Mouse (Mus musculus): ENCODE results near the gene 4930469K13Rik. TPM values are rescaled to one million over a fixed set of nuclear protein-coding genes. Genes with fewer than 3 reads are reported as not detected.

The 4930469K13Rik gene
- total and polyA plus RNA-seq, 3 experiments = 0.23 to 0.29 TPM; not detected in 1

DNA sequence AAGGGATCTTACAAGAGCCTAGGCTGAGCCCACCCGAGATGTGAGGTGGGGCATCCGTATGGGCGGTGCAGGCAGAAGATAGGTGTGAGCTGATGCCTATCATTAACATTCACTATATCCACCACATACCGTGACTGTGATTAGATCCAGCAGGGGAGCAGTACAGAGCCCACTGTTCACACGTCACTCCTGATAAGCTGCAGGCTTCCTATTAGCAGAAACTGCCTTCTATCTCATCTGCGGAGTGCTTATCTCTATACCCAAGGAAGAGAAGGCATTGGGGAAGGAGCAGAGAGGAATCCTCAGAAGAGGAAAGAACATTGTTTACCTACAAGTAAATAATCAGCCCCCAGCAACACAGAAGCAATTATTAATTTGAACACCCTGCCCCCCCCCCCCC, 36.6 kb downstream of the 4930469K13Rik start:
- peaks cover 7 to 88% of the 10 kb centered on the region in 2 experiments for H3K36me3 ChIP-seq (ENCODE audit: control insufficient read depth in 1 of 2, insufficient read depth in 2 of 2, low read length in 2 of 2)
- H3K27me3 ChIP-seq (ENCODE audit: control insufficient read depth in 1 of 2, insufficient read depth in 2 of 2, low read length in 2 of 2) = no peaks in the 10 kb centered on the region
- peaks cover 48 to 79% of the 10 kb centered on the region in 2 experiments for H3K4me1 ChIP-seq (ENCODE audit: control insufficient read depth in 1 of 2, insufficient read depth in 2 of 2, low read length in 2 of 2)
- peak overlapping the region; percentile 90 for H3K27ac ChIP-seq (ENCODE audit: control insufficient read depth, low read depth, low read length)
- H3K9ac ChIP-seq (ENCODE audit: control insufficient read depth, low read depth, low read length, poor library complexity, severe bottlenecking) = no peak overlapping the region
- peak; percentile 70 for DNase-seq (ENCODE audit: low read depth, low spot score)
- peaks cover 6% of the 10 kb centered on the region for H3K79me2 ChIP-seq (ENCODE audit: control insufficient read depth, insufficient read depth, low read length, poor library complexity)
- TF ChIP-seq ZMIZ1 (IDR thresholded peaks at IDR 0.05; ENCODE audit: low read depth, low read length) (no peak), BHLHE40 (IDR thresholded peaks at IDR 0.05; ENCODE audit: borderline replicate concordance, low read depth, low read length) (peak; percentile 53; the same call in 1 of the 2 replicates), CHD2 (IDR thresholded peaks at IDR 0.05; ENCODE audit: low read length) (no peak; the same call in 1 of the 2 replicates), SIN3A (IDR thresholded peaks at IDR 0.05; ENCODE audit: low read length) (peak; percentile 72), HCFC1 (IDR thresholded peaks at IDR 0.05; ENCODE audit: low read depth, low read length) (peak; percentile 48; the same call in 1 of the 2 replicates), TCF12 (IDR thresholded peaks at IDR 0.05; ENCODE audit: low read depth, low read length) (peak; percentile 91), TBP (IDR thresholded peaks at IDR 0.05; ENCODE audit: low read depth, low read length) (peak; percentile 57; the same call in 1 of the 2 replicates), ZKSCAN1 (IDR thresholded peaks at IDR 0.05; ENCODE audit: low read depth, low read length) (no peak), MYC (IDR thresholded peaks at IDR 0.05; ENCODE audit: low read depth, low read length) (peak; percentile 46; the same call in 1 of the 2 replicates), GATA1 (IDR thresholded peaks at IDR 0.05; ENCODE audit: low read depth, low read length) (peak; percentile 100), MAFK (IDR thresholded peaks at IDR 0.05; ENCODE audit: borderline replicate concordance, low read depth, low read length) (no peak), EP300 (IDR thresholded peaks at IDR 0.05; ENCODE audit: low read depth in 1 of 2, low read length in 2 of 2) (peak; percentile 88 to 91), RCOR1 (IDR thresholded peaks at IDR 0.05; ENCODE audit: low read depth, low read length) (peak; percentile 80), POLR2A (IDR thresholded peaks at IDR 0.05; ENCODE audit: control insufficient read depth in 1 of 2, insufficient read depth in 1 of 2, low read depth in 1 of 2, low read length in 2 of 2, poor library complexity in 1 of 2) (no peak; a peak in 1 of 4 replicates), ETS1 (IDR thresholded peaks at IDR 0.05; ENCODE audit: low read depth, low read length) (peak; percentile 92), MEF2A (IDR thresholded peaks at IDR 0.05; ENCODE audit: extremely low read depth, insufficient replicate concordance, low read depth, low read length, poor library complexity, severe bottlenecking) (0 out of 2 replicates have a peak, but pooled peaks have one; percentile 37), TAL1 (IDR thresholded peaks at IDR 0.05; ENCODE audit: low read length) (peak; percentile 22; the same call in 1 of the 2 replicates), ELF1 (IDR thresholded peaks at IDR 0.05; ENCODE audit: low read depth, low read length) (0 out of 2 replicates have a peak, but pooled peaks have one; percentile 55)
- no peaks in the 10 kb centered on the region for H3K9me3 ChIP-seq (replicated peaks; ENCODE audit: insufficient read depth, low read length)
- no peak overlapping the region for H3K4me3 ChIP-seq (ENCODE audit: control insufficient read depth in 1 of 2, insufficient read depth in 1 of 2, low read depth in 2 of 2, low read length in 2 of 2)

DNA sequence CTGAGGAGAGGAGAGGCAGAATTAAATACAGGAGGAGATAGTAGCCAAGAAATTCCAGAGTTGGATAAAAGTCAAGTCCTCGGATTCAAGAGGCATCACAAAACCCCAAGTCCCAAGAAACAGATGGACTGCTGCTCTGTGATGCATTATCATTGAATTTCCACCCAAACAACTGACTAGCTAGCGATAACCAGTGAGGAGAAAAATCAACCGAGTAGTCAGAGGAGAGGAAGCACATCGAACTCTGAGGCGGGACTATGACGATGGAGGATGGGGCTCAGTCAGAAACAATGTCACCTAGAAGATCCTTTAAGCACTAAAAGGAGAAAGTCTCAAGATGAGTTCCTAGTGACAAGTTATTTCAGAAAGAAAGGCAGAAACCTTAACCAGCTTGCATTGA, 39.4 kb downstream of the 4930469K13Rik start:
- Histone ChIP-seq H3K4me3 (ENCODE audit: control insufficient read depth in 1 of 2, insufficient read depth in 1 of 2, low read depth in 2 of 2, low read length in 2 of 2) (no peak overlapping the region), H3K36me3 (ENCODE audit: control insufficient read depth in 1 of 2, insufficient read depth in 2 of 2, low read length in 2 of 2) (peaks cover 20 to 75% of the 10 kb centered on the region in 2 experiments), H3K27me3 (ENCODE audit: control insufficient read depth in 1 of 2, insufficient read depth in 2 of 2, low read length in 2 of 2) (no peaks in the 10 kb centered on the region), H3K4me1 (ENCODE audit: control insufficient read depth in 1 of 2, insufficient read depth in 2 of 2, low read length in 2 of 2) (peaks cover 41 to 62% of the 10 kb centered on the region in 2 experiments), H3K9me3 (replicated peaks; ENCODE audit: insufficient read depth, low read length) (no peaks in the 10 kb centered on the region), H3K79me2 (ENCODE audit: control insufficient read depth, insufficient read depth, low read length, poor library complexity) (no peaks in the 10 kb centered on the region; the same call in 1 of the 2 replicates), H3K27ac (ENCODE audit: control insufficient read depth, low read depth, low read length) (peak overlapping the region; percentile 99), H3K9ac (ENCODE audit: control insufficient read depth, low read depth, low read length, poor library complexity, severe bottlenecking) (peak overlapping the region; percentile 14)
- peak; percentile 77 for TF ChIP-seq ETS1 (IDR thresholded peaks at IDR 0.05; ENCODE audit: low read depth, low read length)
- TF ChIP-seq TBP (IDR thresholded peaks at IDR 0.05; ENCODE audit: low read depth, low read length) = peak; percentile 48; the same call in 1 of the 2 replicates
- TF ChIP-seq EP300 (IDR thresholded peaks at IDR 0.05; ENCODE audit: low read depth in 1 of 2, low read length in 2 of 2) = peak in 1 of 2 experiments; percentile 83; a peak in 3 of 4 replicates
- peak; percentile 88 for TF ChIP-seq TCF12 (IDR thresholded peaks at IDR 0.05; ENCODE audit: low read depth, low read length)
- peak in 1 of 2 experiments; percentile 15; a peak in 1 of 4 replicates for TF ChIP-seq POLR2A (IDR thresholded peaks at IDR 0.05; ENCODE audit: control insufficient read depth in 1 of 2, insufficient read depth in 1 of 2, low read depth in 1 of 2, low read length in 2 of 2, poor library complexity in 1 of 2)
- TF ChIP-seq GATA1 (IDR thresholded peaks at IDR 0.05; ENCODE audit: low read depth, low read length) = peak; percentile 84
- TF ChIP-seq RCOR1 (IDR thresholded peaks at IDR 0.05; ENCODE audit: low read depth, low read length) = no peak
- TF ChIP-seq CHD1 (IDR thresholded peaks at IDR 0.05; ENCODE audit: low read depth, low read length) = no peak
- peak; percentile 58; the same call in 1 of the 2 replicates for TF ChIP-seq TAL1 (IDR thresholded peaks at IDR 0.05; ENCODE audit: low read length)
- DNase-seq (ENCODE audit: low read depth, low spot score) = peak; percentile 88

All from MEL (cell line).